Mouse (Mus musculus) retina, postnatal 7 days (tissue): Measurements from ENCODE around the gene Iqcf1.

Experiments used
- DNase-seq: peaks from one replicate; pipeline ENCODE4 v3.0.0-alpha.2; 2012; ENCODE audit warnings: low read depth, low spot score

Gene Iqcf1

GRCm38 (mm10) chr9:106464751-106465541, 34.8 kb upstream of the Iqcf1 start:
- DNase-seq = peak; percentile 57

GRCm38 (mm10) chr9:106465571-106466200, 34.1 kb upstream of the Iqcf1 start, which contains the start of gene Gpr62:
Gene Gpr62, minus strand, starts transcription at chr9:106465938.
- no peak for DNase-seq

DNA sequence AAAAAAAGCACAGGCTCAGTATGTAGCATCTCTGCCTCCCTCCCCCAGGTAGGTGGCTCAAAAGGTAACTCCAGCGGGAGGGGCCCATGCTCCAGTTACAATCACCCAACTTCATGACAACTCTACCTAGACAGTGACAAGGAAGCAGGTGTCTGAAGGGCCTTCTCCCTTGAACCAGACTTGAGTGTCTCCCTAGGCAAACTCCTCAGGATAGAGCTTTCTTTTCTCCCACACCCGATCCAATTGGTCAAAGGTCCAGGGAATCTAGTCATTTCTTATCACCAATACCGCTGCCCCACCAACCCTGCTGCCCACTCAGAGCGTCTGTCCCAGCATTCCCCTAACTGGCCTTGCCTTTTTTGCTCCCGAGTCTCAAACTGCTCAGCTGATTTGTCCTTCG, 33.0 kb upstream of the Iqcf1 start:
- no peak for DNase-seq

DNA sequence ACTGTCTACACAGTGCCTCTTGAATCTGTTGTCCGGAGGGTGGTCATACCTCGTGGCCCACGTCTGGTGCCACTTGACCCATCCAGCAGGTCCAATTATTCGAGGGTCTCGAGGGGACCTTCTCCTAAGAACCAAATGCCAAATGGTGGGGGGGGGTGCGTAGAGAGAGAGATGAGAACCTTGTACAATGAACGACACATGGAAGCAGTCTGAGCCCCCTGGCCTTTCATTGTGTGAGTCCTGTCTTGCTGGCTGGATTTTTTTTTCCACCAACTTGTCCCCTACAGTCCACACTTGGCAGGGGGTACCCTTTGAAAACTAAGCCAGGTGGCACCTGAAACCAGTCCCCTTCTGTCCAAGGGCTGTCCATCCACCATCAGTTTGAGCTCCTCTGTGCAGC, 32.0 kb upstream of the Iqcf1 start:
- no peak for DNase-seq

DNA sequence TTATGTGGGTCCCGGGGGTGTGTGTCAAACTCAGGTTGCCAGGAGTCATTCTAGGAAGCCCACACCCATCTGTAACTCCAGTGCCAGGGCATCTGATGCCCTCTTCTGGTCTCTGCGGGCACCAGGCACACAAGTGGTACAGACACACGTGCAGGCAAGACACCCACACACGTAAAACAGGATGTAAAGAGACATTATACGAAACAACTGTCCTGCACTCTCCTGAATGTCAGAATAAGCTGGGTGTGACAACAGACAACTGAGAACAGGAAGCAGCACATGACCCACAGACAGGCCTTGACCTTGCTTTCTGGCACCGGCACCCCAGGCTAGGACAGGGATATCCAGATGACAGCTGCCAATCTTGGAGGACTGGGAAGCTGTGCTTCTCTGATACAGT, 30.4 kb upstream of the Iqcf1 start:
- no peak for DNase-seq

DNA sequence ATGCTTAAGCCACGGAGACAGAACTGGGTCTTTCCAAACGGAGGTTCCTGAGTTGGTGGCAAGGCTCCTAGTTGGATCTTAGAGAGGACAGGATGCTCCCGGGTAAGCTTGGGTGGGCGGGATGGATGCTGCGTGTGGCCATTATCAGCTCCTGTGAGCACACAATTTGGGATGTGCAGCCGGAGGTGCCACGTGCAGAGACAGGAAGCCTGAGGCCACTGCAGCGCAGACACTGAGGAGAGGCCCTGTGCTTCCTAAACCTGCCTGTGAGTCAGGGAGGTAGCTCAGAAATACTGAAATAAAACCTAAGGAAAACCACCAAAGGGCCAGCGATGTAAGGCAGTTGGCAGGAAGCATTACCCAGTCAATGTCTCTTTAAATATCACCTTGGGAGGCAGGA, 30.0 kb upstream of the Iqcf1 start:
- DNase-seq = no peak

DNA sequence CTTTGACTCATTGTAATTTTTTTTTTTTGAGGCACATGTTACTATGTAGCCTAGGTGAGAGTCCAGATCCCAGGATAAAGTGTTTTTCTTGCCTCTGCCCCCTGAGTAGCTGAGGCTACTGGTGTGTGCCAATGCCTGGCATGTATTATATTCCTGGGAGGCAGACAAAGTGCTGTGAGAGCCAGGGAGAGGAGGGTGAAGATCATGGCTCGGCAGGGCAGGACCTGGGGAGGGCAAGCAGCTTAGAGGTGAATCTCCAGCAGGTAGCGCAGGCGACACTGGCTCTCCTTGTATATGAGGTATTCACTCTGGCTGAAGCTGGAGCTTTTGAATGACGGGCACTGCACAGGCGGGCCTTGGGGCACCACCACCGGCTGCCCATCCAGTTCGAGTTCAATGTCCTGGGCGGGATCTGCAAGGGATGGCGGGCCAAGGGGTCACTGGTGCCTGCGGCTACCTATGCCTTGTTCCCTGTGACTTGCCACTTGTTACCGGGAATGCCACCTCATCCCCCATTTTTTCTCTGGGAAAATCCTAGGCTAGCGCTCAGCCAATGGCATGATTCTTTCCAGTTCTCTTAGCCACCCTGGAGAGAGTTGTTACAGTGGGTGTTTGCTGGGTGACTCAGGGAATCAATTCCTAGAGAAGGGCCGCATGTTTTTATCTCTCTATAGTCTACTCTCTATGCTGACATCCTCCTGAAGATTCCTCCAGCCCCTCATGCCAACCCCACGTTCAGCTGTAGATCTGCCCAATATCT, 28.6 kb upstream of the Iqcf1 start:
- no peak for DNase-seq

DNA sequence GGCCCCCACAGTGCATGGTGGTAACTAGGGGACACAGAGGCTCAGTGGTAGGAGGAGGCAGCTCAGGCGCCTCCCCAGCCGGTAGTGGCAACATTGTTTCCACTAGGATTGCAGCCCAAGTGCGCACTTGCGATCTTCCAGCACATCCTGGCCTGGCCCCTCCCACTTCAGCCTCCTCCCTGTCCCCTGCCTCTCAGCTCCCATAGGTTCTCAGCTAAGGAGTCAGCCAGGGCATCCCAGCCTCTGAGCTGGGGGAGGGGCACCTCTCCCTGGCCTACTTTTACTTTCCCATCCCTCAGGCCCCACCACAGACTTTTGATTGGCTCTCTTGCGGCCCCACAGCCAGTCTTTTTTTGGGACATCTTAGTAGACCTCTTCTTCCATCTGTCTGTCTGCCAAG, 27.9 kb upstream of the Iqcf1 start:
- no peak for DNase-seq

- no peak for DNase-seq
These were observed 27.4 kb upstream of the Iqcf1 start for GRCm38 (mm10) chr9:106472321-106472720.

DNA sequence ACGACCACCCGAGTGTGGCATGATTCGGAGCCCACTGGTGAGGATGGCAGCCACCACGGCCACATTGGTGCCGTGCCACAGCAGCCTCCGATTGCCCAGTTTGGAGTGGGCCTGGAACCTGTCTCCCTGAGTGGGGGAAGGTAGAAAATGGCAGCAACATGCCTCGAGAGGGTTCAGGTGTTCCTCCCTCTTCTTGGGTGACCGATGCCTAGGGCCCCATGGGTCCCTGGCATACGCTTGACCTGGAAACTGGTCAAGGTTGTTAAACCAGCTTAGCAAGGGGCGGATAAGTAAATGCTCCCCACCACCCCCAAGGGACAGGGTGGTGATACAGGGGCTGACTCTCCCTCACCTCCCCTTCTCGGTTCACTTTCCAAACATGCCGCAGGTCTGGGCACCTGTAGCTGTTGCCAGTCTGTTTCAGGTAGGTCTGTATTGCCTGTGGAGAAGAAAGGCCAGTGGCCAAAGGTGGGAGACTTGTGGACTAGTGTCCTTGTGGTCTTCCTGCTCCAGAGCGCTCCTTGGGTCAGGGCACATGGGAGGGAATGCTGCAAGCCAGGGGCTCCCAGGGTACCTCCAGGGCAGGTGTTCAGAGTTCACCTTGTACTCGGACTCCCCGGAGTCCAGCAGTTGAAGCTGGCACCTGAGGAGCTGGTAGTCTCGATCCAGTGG, 26.6 kb upstream of the Iqcf1 start:
- no peak for DNase-seq

DNA sequence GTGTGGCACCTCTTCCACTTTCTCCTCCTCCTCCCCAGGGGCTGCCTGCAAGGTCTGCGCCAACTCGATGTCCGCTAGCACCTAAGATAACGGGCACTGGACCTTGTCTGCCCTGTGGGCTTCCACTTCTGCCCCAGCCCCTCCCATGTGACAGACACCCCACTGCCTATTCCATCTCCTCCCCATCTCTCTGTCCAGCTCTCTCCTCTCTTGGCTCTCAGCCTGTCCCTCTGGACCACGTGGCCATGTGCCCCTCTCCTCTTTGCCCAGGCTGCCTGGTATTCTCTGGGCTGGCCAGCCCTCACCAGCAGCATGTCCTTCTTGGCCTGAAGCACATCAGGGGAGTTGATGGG, 26.0 kb upstream of the Iqcf1 start:
- DNase-seq = no peak

DNA sequence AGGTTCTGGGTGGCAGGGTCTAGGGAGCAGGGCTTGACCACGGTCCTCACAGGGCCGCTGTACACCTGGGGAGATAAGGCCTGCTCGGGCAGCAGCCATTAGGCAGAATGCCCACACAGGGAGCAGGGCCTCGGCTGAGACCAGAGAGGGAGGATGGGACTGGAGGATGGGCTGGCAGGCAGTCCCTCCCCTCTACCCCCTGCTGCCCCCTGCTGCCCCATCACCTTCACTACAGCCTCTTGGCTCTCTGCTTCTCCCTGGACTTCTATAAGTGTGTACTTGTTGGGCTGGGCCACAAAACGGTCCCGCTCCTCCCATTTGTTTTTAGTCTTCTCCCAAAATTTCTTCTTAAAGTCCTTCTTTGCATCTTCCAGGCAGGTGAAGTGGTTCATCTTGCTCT, 25.3 kb upstream of the Iqcf1 start:
- DNase-seq = peak; percentile 57

DNA sequence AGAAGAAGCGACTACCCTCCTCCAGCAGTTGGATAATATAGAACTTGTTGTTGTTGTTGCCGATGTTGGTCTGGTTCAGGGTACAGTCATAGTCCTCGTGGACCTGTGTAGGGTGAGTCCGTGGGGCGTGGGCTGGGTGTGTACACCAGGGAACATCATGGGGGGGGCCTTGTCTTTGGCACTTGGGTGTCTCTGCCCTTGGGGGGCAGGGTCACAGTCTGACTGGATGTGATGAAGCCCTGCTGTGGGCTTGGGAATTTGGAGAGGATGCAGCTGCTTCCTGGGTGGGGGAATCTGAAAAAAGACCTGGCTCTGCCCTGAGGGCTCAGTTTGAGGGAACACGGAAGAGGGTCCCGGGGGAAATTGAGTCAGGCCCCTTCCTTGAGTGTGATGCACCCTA, 24.7 kb upstream of the Iqcf1 start:
- no peak for DNase-seq

GRCm38 (mm10) chr9:106475663-106476001, 24.1 kb upstream of the Iqcf1 start, which contains the start of gene Rrp9:
Gene Rrp9, plus strand, starts transcription at chr9:106475963.
- DNase-seq = no peak

DNA sequence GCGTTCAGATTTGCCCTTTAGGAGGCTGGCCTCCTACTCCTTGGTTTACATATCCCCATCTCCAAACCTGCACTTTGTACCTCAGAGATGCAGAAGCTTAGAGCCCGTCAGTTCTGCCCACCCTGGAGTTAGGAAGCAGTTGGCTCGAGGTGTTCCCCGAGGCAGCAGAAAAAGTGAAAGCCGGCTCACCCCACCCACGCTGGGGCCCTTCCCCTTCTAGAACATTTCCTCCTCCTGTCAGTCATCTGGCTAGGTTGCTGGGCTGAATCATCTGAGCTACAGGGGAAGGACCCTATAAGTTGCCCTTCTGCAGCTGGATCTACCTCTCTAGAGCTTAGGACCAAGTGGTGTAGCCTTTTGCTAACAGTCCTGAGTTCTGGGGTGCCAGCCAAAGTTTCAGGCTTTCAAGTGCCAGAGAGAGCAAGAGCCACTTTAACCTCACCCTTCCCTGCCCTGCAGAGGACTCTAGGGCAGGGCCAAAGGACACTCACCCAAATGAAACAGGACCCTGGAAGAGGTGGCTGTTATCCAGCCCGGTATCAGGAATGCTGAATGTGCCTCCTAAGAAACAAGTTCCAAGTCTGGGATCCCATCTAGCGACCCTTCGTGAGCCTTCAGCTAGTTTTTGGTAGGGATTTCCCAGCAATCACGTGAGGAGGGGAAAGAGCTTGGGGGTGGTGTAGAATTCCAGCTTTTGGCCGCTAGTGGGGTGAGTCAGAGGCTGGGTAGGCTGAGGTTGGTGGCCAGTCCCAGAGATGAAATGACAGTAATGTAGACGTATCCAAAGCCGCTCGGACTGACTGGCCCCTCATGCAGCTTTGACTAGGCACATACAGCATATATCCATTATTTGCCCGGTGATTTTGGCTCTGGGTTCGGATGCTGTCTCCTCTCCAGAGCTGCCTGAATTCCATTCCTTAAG, 23.5 kb upstream of the Iqcf1 start:
- DNase-seq = no peak

GRCm38 (mm10) chr9:106476924-106477484, 22.8 kb upstream of the Iqcf1 start, which contains the start of gene Parp3:
Gene Parp3, minus strand, starts transcription at chr9:106476949.
- DNase-seq = peak; percentile 99

GRCm38 (mm10) chr9:106477649-106478048, 22.1 kb upstream of the Iqcf1 start:
- DNase-seq = no peak

DNA sequence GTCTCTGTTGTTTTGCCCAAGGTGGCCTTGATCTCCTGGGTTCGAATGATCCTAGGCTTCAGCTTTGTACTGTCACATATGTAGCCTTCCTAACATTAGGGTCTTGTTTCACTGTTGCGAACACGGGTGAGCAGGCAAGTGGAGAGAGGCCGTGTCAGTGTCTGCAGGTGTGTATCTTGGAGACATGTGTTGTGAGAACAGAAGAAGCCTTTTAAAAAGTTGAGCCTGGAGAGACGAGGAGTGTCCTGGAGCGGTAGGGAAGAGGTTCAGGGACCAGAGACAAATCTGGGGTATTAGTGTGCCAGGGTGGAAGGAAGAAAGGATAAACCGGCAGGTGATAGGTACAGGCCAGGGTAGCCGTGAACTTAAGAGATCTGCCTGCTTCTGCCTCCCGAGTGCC, 21.7 kb upstream of the Iqcf1 start:
- DNase-seq = no peak

- DNase-seq = no peak
These were observed 19.2 kb upstream of the Iqcf1 start for GRCm38 (mm10) chr9:106480541-106480940.

DNA sequence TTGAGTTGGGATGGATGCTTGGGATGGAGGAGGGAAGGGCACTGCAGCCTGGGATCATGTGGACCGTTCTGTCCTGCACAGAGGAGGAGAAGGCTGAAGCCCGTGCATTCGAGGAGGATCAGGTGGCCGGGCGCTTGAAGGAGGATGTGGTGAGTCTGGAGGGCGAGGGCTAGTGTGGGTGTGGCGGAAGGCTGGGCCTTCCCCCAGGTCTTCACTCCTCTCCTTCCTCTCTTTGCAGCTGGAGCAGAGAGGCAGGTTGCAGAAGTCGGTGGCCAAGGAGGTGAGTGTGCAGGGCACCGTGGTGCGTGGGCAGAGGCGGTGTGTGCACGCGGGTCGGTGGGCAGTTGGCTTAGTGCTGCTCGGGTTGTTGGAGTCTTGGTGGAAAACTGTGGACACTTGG, 18.7 kb upstream of the Iqcf1 start:
- no peak for DNase-seq

DNA sequence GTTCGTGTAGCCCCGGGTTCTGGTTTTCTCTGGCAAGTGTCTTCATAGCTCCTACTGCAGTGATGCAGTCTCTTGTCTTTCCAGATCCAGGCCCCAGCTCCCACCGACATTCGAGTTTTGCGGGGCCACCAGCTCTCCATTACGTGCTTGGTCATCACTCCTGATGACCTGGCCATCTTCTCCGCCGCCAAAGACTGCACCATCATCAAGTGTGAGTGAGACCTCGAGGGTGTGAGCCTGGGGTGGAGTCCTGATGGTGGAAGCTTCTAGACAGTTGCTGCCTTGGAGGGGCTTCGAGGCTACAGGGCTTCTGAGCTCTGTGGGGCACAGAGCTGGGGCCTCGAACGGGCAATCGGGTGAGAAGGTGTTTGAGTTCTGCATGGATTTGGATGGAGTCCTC, 18.1 kb upstream of the Iqcf1 start:
- DNase-seq = no peak
